Mouse (Mus musculus): ENCODE measurements around the gene Ppm1l. TPM values are rescaled to one million over a fixed set of nuclear protein-coding genes. Genes with fewer than 3 reads are reported as not detected.

Ppm1l gene
- polyA plus RNA-seq, 1 experiment from 2014 or later = 9.6 TPM

DNA sequence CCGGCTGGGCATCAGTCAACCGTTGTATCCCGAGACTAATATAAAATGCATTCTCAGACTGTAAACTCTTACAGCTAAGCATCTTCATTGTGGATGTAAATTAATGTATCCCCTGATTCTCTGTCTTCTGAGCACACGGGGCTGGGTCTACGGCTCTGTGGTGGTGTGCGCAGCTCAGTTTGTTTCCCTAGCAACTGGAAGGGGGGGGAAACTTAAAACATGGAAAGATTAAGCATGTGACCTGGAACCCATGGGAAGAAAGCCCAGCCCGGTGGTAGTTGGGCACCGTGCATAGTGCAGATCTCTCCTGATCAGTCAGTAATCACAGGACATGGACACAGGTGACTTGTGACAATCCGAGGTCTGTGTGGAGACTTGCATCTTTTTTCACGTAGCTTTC, 218.8 kb downstream of the Ppm1l start:
- no peaks in the 10 kb centered on the region for H3K36me3 ChIP-seq
- no peak overlapping the region for H3K4me3 ChIP-seq
- no peaks in the 10 kb centered on the region for H3K9me3 ChIP-seq
- H3K27me3 ChIP-seq = no peaks in the 10 kb centered on the region
- no peak overlapping the region for H3K4me2 ChIP-seq
- H3K9ac ChIP-seq = no peak overlapping the region
- peaks cover 22% of the 10 kb centered on the region for H3K4me1 ChIP-seq
- ATAC-seq (ENCODE audit: insufficient number of reproducible peaks, low FRiP score, low TSS enrichment, low read depth) = no peak
- no peak overlapping the region for H3K27ac ChIP-seq
- 84% methylated on average over 10 of the region's 10 CpGs for WGBS

DNA sequence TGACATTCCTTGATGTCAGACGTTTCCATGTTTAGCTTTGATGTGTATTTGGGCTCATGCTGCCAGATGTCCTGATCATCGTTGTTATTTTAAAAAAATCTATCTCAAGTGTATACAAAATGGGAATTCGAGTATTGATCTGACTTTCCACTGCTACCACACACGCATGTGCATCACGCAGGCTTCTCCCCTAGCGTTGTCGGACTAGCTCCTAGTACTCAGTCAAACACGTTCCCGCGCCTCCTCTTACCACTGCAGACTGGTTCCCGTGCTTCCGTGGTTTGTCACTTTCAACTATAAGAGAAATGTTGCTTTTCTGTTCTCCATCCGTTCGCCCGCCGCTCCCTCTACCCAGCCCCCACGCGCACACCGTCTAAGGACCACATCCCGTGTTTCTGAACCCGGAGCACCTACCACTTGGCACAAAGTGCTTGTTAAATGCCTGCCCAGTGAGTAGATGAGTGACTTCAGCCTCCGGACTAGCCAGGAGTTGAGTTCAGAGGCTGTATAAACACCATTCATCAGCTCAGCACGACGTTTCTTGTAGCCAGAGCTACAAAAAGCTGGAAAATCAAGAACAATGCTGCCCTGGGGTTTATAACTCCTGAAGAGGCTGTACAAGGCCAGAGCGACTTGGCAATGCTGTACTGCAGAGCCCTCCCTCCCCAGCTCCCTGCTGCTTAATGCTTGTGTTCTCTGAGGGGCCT, 219.4 kb downstream of the Ppm1l start:
- Histone ChIP-seq H3K4me2 (no peak overlapping the region), H3K27me3 (no peaks in the 10 kb centered on the region), H3K9ac (no peak overlapping the region), H3K36me3 (no peaks in the 10 kb centered on the region), H3K4me3 (no peak overlapping the region), H3K27ac (peak overlapping the region; percentile 65), H3K4me1 (peaks cover 25% of the 10 kb centered on the region), H3K9me3 (no peaks in the 10 kb centered on the region)
- no peak; the same call in 1 of the 2 replicates for ATAC-seq (ENCODE audit: insufficient number of reproducible peaks, low FRiP score, low TSS enrichment, low read depth)
- WGBS = 56% methylated on average over 25 of the region's 25 CpGs

DNA sequence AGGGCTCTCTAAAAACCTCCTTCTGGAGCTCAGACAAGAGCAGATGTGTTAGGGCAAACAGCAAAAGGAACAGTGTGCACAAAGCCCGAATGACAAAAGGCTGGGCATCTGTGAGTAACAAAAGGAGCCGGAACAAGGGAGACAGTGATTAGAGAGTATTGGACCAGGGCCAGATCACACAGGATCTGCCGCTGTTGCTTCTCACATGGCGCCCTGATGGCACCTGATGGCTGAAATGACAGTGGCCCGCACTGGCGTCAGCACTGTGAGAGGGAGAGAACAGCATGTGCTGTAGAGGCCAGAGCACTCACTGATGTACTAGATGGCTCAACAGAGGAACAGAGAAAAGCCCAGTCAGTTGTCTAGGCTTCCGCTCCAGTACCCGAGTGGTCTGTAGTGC, 226.3 kb downstream of the Ppm1l start:
- Histone ChIP-seq H3K9me3 (no peaks in the 10 kb centered on the region), H3K4me3 (no peak overlapping the region), H3K9ac (no peak overlapping the region), H3K27ac (no peak overlapping the region), H3K36me3 (no peaks in the 10 kb centered on the region), H3K4me1 (peaks cover 6% of the 10 kb centered on the region; the same call in 1 of the 2 replicates), H3K4me2 (no peak overlapping the region), H3K27me3 (no peaks in the 10 kb centered on the region)
- WGBS = 80% methylated on average over 8 of the region's 8 CpGs
- ATAC-seq (ENCODE audit: insufficient number of reproducible peaks, low FRiP score, low TSS enrichment, low read depth) = no peak

DNA sequence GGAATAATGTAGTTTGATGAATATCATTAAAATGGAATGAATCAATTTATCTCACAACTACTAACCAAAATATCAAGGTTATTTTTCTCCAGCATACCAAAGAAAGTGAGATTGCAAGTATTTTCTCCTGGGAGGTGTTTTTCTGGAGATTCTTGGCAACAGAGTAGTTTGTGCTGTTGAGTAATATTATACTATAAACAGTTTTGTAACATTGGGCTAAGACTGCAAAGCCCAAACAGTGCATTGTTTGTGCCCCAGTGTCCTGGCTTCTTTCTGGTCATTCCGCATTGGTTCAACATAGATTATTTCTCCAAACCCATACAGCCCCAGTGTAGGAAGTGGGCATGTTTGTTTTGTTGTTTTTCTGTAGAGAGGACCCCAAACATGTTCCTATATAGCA, 227.1 kb downstream of the Ppm1l start:
- Histone ChIP-seq H3K4me3 (no peak overlapping the region), H3K4me2 (no peak overlapping the region), H3K36me3 (no peaks in the 10 kb centered on the region), H3K27ac (no peak overlapping the region), H3K9me3 (no peaks in the 10 kb centered on the region), H3K9ac (no peak overlapping the region), H3K27me3 (no peaks in the 10 kb centered on the region), H3K4me1 (peaks cover 6% of the 10 kb centered on the region; the same call in 1 of the 2 replicates)
- 94% methylated on average over 1 of the region's 1 CpGs for WGBS
- ATAC-seq (ENCODE audit: insufficient number of reproducible peaks, low FRiP score, low TSS enrichment, low read depth) = no peak

DNA sequence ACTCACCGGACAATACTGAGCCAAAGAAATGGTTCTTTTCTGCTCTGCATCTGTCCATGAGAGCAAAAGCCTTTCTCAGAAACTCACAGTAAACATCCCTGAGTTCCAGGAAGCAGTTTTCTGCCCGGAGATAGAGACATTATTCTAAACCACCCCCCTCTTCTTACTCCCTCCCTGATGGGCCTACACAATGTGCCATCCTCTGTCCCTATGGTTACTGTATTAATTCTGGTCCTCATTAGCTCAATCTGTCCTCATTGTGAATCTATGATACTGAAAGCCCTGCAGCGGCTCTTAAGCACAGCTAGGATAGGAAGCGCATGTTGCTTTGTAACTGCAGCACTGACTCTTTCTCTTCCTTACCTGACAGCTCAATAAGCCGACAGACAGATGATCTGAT, 228.4 kb downstream of the Ppm1l start:
- no peaks in the 10 kb centered on the region for H3K9me3 ChIP-seq
- WGBS = 90% methylated on average over 5 of the region's 5 CpGs
- no peaks in the 10 kb centered on the region for H3K36me3 ChIP-seq
- H3K27ac ChIP-seq = no peak overlapping the region
- H3K4me1 ChIP-seq = 0 out of 2 replicates have a peak, but pooled peaks cover 3% of the 10 kb centered on the region
- H3K4me2 ChIP-seq = no peak overlapping the region
- no peak for ATAC-seq (ENCODE audit: insufficient number of reproducible peaks, low FRiP score, low TSS enrichment, low read depth)
- H3K4me3 ChIP-seq = no peak overlapping the region
- no peak overlapping the region for H3K9ac ChIP-seq
- no peaks in the 10 kb centered on the region for H3K27me3 ChIP-seq

DNA sequence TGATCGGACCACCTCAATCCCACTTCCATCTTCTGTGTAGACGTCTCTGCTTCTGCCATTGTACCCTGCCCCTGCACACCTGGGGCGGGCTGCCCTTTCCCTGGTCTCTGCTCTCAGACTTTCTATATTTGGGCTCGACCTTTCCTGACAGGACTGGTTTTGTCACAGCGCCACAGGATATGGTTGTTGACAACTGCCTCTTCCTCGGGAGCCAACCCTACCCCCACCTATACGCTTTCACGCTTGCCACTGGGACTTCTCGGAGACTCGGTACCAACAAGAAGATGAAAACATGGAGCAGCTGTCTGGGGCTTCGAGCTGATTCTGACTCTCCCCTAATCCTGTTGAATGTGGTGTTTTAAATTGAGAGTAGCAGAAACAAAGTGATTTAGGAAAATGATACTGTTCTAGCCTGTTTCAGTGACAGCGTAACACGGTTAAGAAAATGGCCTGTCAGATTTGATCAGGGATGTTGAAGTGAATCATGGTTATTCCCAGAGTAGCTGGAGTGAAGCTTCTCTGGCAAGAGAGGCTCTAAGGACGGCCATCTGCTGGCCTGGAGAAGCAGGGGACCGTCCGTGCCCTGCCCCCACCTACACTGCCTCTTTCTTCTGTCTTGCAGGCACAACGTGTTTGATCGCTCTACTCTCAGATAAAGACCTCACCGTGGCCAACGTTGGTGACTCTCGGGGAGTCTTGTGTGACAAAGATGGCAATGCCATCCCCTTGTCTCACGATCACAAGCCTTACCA, 232.2 kb downstream of the Ppm1l start:
- H3K27ac ChIP-seq = no peak overlapping the region
- H3K27me3 ChIP-seq = no peaks in the 10 kb centered on the region
- no peaks in the 10 kb centered on the region for H3K4me1 ChIP-seq
- H3K9ac ChIP-seq = no peak overlapping the region
- no peaks in the 10 kb centered on the region for H3K36me3 ChIP-seq
- no peak overlapping the region for H3K4me3 ChIP-seq
- 80% methylated on average over 22 of the region's 22 CpGs for WGBS
- ATAC-seq (ENCODE audit: insufficient number of reproducible peaks, low FRiP score, low TSS enrichment, low read depth) = no peak
- no peaks in the 10 kb centered on the region for H3K9me3 ChIP-seq
- no peak overlapping the region for H3K4me2 ChIP-seq

DNA sequence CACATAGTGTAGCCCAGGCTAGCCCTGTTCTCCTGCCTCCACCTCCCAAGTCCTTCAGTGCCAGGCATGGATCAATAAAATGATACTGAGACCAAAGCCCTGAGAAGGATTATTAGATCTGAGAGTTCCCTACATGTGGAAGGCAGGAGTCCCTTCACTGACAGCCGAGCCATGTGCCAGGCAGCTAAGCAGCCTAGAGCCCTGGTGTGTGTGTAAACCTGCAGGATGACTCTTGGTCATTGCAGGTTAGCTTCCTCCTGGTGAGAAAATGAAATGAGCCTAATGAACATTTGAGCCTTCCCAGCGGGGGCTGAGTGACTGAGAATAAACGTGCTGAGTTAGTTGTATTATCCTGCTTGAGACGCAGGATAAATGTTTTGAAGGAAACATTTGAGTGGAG, 232.9 kb downstream of the Ppm1l start:
- Histone ChIP-seq H3K27ac (no peak overlapping the region), H3K27me3 (no peaks in the 10 kb centered on the region), H3K36me3 (no peaks in the 10 kb centered on the region), H3K4me3 (no peak overlapping the region), H3K4me2 (no peak overlapping the region), H3K4me1 (no peaks in the 10 kb centered on the region), H3K9ac (no peak overlapping the region), H3K9me3 (no peaks in the 10 kb centered on the region)
- no peak for ATAC-seq (ENCODE audit: insufficient number of reproducible peaks, low FRiP score, low TSS enrichment, low read depth)
- 79% methylated on average over 4 of the region's 4 CpGs for WGBS

DNA sequence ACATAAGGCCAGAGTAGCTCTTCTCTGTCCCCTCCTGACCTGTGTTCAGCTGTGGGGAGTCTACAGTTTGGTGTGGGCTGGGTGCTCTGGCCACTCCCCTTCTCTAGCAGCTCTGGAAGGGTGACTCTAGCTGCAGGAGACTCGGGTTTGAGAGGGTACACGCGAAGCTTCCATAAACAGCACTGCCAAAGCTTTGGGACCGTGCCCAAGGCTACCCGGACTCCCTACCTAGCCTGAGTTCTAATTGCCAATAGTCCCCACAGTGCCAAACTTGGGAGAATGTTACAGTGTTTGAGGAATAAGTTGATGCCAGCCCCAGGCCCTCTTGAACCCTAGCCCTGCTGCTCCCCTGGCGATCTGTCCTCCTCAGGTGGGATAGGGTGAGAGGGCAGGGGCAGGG, 238.8 kb downstream of the Ppm1l start:
- 74% methylated on average over 6 of the region's 6 CpGs for WGBS
- no peaks in the 10 kb centered on the region for H3K36me3 ChIP-seq
- peaks cover 5% of the 10 kb centered on the region for H3K4me1 ChIP-seq
- H3K4me3 ChIP-seq = no peak overlapping the region
- H3K27me3 ChIP-seq = no peaks in the 10 kb centered on the region
- no peak overlapping the region for H3K9ac ChIP-seq
- no peak overlapping the region for H3K27ac ChIP-seq
- H3K4me2 ChIP-seq = no peak overlapping the region
- no peaks in the 10 kb centered on the region for H3K9me3 ChIP-seq
- ATAC-seq (ENCODE audit: insufficient number of reproducible peaks, low FRiP score, low TSS enrichment, low read depth) = no peak

DNA sequence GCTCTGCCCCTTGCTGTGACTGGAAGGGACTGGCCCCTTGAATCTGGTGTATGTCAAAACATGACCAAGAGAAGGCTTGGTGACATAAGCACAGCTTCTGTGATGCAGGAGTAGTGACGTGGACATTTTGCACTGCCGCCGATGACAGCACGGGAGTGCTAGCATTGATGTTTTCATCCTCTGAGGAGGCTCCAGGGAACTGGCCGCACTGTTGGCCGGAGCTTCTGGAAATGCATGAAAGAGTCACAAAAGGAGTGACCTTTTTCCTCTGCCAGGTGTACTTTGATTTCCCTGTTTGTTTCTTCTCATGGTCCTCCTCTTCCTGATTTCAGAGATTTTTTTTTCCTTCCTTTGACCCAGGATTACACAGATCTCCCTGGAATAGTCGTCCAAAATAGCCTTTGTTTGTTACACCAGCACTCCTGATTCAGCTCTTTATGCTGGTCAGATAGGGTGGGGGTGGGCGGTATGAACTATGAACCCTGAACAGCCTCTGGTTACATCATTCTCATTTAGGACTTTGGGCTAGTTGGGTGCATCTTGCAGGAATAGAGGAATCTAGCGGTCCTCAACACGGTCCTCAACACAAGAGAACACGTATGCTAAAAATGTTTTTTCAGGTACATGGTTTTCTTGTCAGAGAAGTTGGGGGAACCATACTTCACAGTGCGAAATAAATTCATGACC, 239.6 kb downstream of the Ppm1l start:
- 81% methylated on average over 12 of the region's 12 CpGs for WGBS
- ATAC-seq (ENCODE audit: insufficient number of reproducible peaks, low FRiP score, low TSS enrichment, low read depth) = no peak
- no peaks in the 10 kb centered on the region for H3K9me3 ChIP-seq

DNA sequence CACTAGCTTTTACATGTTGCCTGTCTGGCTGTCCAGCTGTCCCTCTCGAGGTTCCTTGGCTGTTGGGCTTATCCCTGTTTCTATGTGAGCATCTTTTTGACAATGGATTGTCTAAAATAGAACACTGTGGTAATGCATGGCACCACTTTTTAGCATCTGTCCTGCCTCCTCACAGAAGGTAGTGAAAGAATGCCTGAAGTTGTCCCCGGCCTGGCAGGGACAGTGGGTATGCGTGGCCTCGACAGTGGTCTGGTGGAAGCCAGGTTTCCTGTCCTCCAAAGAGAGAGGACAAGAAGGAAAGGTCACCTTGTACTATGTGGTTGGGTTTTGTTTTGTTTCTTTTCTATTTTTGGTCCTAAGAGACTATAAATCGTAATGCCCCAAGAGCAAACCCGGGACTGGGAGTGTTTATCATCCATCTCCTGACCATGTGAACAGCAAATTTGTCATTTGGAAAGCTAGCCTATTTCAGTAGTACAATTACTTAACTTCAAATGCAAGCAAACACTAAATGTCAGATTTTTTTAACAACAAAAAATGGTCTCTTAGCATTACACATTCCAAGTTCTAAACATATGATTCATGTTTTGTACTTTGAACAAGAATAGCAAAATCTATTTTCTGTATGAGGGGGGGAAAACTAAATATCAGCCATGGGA, 242.8 kb downstream of the Ppm1l start:
- no peak for ATAC-seq (ENCODE audit: insufficient number of reproducible peaks, low FRiP score, low TSS enrichment, low read depth)
- Histone ChIP-seq H3K4me2 (no peak overlapping the region), H3K9ac (no peak overlapping the region), H3K9me3 (no peaks in the 10 kb centered on the region), H3K4me3 (no peak overlapping the region), H3K4me1 (peaks cover 5% of the 10 kb centered on the region), H3K27ac (no peak overlapping the region), H3K36me3 (no peaks in the 10 kb centered on the region), H3K27me3 (no peaks in the 10 kb centered on the region)
- WGBS = 82% methylated on average over 6 of the region's 6 CpGs

More for the DNA sequence above, 239.6 kb downstream of the Ppm1l start:
- H3K4me3 ChIP-seq = no peak overlapping the region
- H3K27ac ChIP-seq = no peak overlapping the region
- H3K36me3 ChIP-seq = no peaks in the 10 kb centered on the region
- H3K9ac ChIP-seq = no peak overlapping the region
- no peak overlapping the region for H3K4me2 ChIP-seq
- peaks cover 5% of the 10 kb centered on the region for H3K4me1 ChIP-seq
- H3K27me3 ChIP-seq = no peaks in the 10 kb centered on the region

DNA sequence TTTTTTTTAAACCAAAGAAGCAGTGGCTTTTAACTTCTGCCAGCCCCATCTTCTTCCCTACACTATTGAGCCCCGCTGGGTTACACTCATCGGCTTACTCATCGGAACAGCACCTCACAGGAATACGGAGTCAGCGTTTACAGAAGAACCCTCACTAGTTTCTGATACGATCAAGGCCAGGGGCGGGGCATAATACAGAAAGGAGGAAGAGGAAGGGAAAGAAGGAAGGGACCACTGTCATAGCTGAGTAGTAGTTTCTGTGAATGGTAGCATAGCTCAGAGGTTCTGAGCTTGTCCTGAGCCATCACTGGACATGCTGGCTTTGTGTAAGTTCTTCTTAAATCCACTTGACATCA, 243.3 kb downstream of the Ppm1l start:
- H3K4me1 ChIP-seq = peaks cover 5% of the 10 kb centered on the region
- H3K27me3 ChIP-seq = no peaks in the 10 kb centered on the region
- H3K4me2 ChIP-seq = no peak overlapping the region
- H3K27ac ChIP-seq = no peak overlapping the region
- no peak overlapping the region for H3K4me3 ChIP-seq
- H3K36me3 ChIP-seq = no peaks in the 10 kb centered on the region
- ATAC-seq (ENCODE audit: insufficient number of reproducible peaks, low FRiP score, low TSS enrichment, low read depth) = no peak
- no peaks in the 10 kb centered on the region for H3K9me3 ChIP-seq
- H3K9ac ChIP-seq = no peak overlapping the region
- 89% methylated on average over 7 of the region's 7 CpGs for WGBS

DNA sequence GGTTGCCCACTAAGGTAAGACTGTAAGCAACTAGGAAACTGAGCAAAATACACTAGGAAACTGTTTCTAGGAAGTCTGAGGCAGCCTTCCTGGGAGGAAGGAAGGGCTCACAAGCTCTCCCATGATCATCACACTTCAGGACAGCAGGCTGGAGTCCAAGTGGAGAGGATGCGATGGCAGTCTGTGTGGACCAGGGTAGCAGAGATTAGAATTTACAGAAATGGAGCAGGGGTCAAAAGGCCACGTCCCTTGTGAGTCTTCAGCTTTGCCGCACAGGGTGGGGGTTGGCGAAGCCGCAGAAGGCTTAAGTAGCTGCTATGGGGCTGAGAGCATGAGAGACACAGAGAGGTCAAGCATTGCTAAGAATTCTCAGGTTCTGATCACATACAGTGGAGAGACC, 245.0 kb downstream of the Ppm1l start:
- no peak overlapping the region for H3K4me2 ChIP-seq
- no peak for ATAC-seq (ENCODE audit: insufficient number of reproducible peaks, low FRiP score, low TSS enrichment, low read depth)
- no peaks in the 10 kb centered on the region for H3K27me3 ChIP-seq
- no peak overlapping the region for H3K9ac ChIP-seq
- H3K27ac ChIP-seq = no peak overlapping the region
- 79% methylated on average over 5 of the region's 5 CpGs for WGBS
- no peaks in the 10 kb centered on the region for H3K9me3 ChIP-seq
- H3K36me3 ChIP-seq = no peaks in the 10 kb centered on the region
- no peak overlapping the region for H3K4me3 ChIP-seq
- H3K4me1 ChIP-seq = peaks cover 5% of the 10 kb centered on the region
